ENCODE assay signal across 9 mouse cellular contexts in the genomic region with DNA sequence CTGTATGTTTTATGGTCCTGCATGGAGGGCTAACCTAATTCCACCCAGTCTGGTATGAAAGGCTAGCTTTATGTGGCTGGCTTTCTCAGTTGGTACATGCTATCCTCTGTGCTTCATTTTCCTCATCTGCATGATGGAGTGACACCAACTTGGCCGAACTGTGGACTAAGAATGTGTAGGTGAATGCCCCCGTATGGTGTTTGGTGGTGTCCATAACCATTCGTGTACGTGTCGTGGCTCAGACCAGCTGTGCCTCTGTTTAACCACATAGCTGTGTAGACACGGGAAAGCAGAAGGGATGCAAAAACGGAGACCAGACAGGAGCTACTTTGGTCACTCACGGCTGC. TPM values are rescaled to one million over a fixed set of nuclear protein-coding genes. Genes with fewer than 3 reads are reported as not detected.
DNase-seq lines count a peak whose midpoint lies in the region; ATAC-seq and TF ChIP-seq lines count a peak whose summit lies in the region.
"Not testable (repeated sequence)": the region's sequence is repeated elsewhere in the genome, so short reads cannot be mapped to it uniquely, and the experiment has no call there.
"Had no signal": no experiment of that assay in that cellular context is flagged by ENCODE, and none has a peak within 500 bp of the region (broad histone marks: within the 10 kb centered on the region; RNA-seq: fewer than 3 reads in every experiment).

No protein-coding gene starts in this region.

- H3K4me3 ChIP-seq in E14TG2a.4 (replicated peaks; ENCODE audit: low read length) = peak overlapping the region; percentile 77; the same call in 1 of the 2 replicates
- H3K4me3 ChIP-seq in embryonic facial prominence, embryonic 15.5 days (replicated peaks) = peak overlapping the region; percentile 58
- H3K4me3 ChIP-seq in gastrocnemius, adult 2 months = peak overlapping the region; percentile 76
- H3K4me3 ChIP-seq in hindbrain, embryonic 14.5 days (replicated peaks; ENCODE audit: low read length) = peak overlapping the region; percentile 51
- peak overlapping the region; percentile 83 for H3K4me3 ChIP-seq in layer of hippocampus, adult 2 months
- peak overlapping the region; percentile 67 for H3K4me3 ChIP-seq in liver, embryonic 15.5 days (replicated peaks)
- H3K4me3 ChIP-seq in midbrain, embryonic 13.5 days (replicated peaks) = peak overlapping the region; percentile 54
- peak overlapping the region; percentile 64 for H3K4me3 ChIP-seq in small intestine, adult 2 months (ENCODE audit: low read depth, low read length)

- not testable (repeated sequence) for H3K9ac ChIP-seq in embryonic facial prominence, embryonic 15.5 days; liver, embryonic 15.5 days
- peak overlapping the region; percentile 68; the same call in 1 of the 2 replicates for H3K9ac ChIP-seq in hindbrain, embryonic 14.5 days
- H3K9ac ChIP-seq in midbrain, embryonic 13.5 days (replicated peaks) = peak overlapping the region; percentile 67; the same call in 1 of the 2 replicates

- TF ChIP-seq POLR2A in small intestine, adult 2 months (IDR thresholded peaks at IDR 0.05; ENCODE audit: low read depth, low read length) = not testable (repeated sequence)

- H3K36me3 ChIP-seq in E14TG2a.4 (ENCODE audit: insufficient read depth, low read length); embryonic facial prominence, embryonic 15.5 days; hindbrain, embryonic 14.5 days (replicated peaks; ENCODE audit: control insufficient read depth, insufficient read depth); liver, embryonic 15.5 days (replicated peaks); midbrain, embryonic 13.5 days; small intestine, adult 2 months (ENCODE audit: control insufficient read depth, insufficient read depth, low read length): not testable (repeated sequence)

- not testable (repeated sequence) for TF ChIP-seq CTCF in E14TG2a.4 (conservative IDR thresholded peaks at IDR 0.05; ENCODE audit: low read length); gastrocnemius, adult 2 months (IDR thresholded peaks at IDR 0.05); layer of hippocampus, adult 2 months (conservative IDR thresholded peaks at IDR 0.05); small intestine, adult 2 months (IDR thresholded peaks at IDR 0.05; ENCODE audit: extremely low read depth, insufficient read length, insufficient replicate concordance, low read depth, low read length)

- intact Hi-C loops in gastrocnemius, adult 2 months (cut with DNase I) = not testable (repeated sequence)

- H3K27ac ChIP-seq in embryonic facial prominence, embryonic 15.5 days (replicated peaks); gastrocnemius, adult 2 months; hindbrain, embryonic 14.5 days; layer of hippocampus, adult 2 months; liver, embryonic 15.5 days (replicated peaks); small intestine, adult 2 months (ENCODE audit: insufficient read depth, low read depth, low read length): not testable (repeated sequence)
- 0 out of 2 replicates have a peak overlapping the region, but pooled peaks have one; percentile 83 for H3K27ac ChIP-seq in midbrain, embryonic 13.5 days

- H3K9me3 ChIP-seq in E14TG2a.4 (ENCODE audit: low read length); embryonic facial prominence, embryonic 15.5 days (replicated peaks); hindbrain, embryonic 14.5 days (ENCODE audit: control insufficient read depth, low read length); liver, embryonic 15.5 days (replicated peaks); midbrain, embryonic 13.5 days: not testable (repeated sequence)

- WGBS in embryonic facial prominence, embryonic 15.5 days = no CpG with 5 or more reads among the region's 8 CpGs
- WGBS in hindbrain, embryonic 14.5 days = no CpG with 5 or more reads among the region's 8 CpGs
- no CpG with 5 or more reads among the region's 8 CpGs for WGBS in liver, embryonic 15.5 days (ENCODE audit: insufficient replicate concordance)
- WGBS in midbrain, embryonic 13.5 days = no CpG with 5 or more reads among the region's 8 CpGs
- WGBS in small intestine, adult 2 months = 0% methylated on average over 1 of the region's 8 CpGs

- not testable (repeated sequence) for DNase-seq in gastrocnemius, adult 2 months; hindbrain, embryonic 14.5 days (ENCODE audit: low spot score); layer of hippocampus, adult 2 months (ENCODE audit: low spot score in 2 of 2)

- H3K4me1 ChIP-seq in E14TG2a.4 (replicated peaks; ENCODE audit: low read depth, low read length); embryonic facial prominence, embryonic 15.5 days; hindbrain, embryonic 14.5 days (replicated peaks; ENCODE audit: control insufficient read depth, insufficient read depth, low read length); midbrain, embryonic 13.5 days (replicated peaks); small intestine, adult 2 months (ENCODE audit: control insufficient read depth, insufficient read depth, insufficient read length, low read length): not testable (repeated sequence)
- H3K4me1 ChIP-seq in liver, embryonic 15.5 days (replicated peaks) = peaks cover 11% of the 10 kb centered on the region

- H3K4me2 ChIP-seq in embryonic facial prominence, embryonic 15.5 days (replicated peaks) = peak overlapping the region; percentile 59
- H3K4me2 ChIP-seq in hindbrain, embryonic 14.5 days (replicated peaks) = peak overlapping the region; percentile 72
- H3K4me2 ChIP-seq in liver, embryonic 15.5 days = peak overlapping the region; percentile 89
- H3K4me2 ChIP-seq in midbrain, embryonic 13.5 days (replicated peaks) = peak overlapping the region; percentile 64

- ATAC-seq in embryonic facial prominence, embryonic 15.5 days (ENCODE audit: insufficient number of reproducible peaks, low FRiP score, low TSS enrichment, low read depth); liver, embryonic 15.5 days (ENCODE audit: insufficient read depth); midbrain, embryonic 13.5 days: not testable (repeated sequence)
- peak; percentile 53 for ATAC-seq in hindbrain, embryonic 14.5 days (ENCODE audit: low FRiP score)

- H3K27me3 ChIP-seq in E14TG2a.4 (ENCODE audit: insufficient read depth, low read length); embryonic facial prominence, embryonic 15.5 days; hindbrain, embryonic 14.5 days (ENCODE audit: control insufficient read depth, insufficient read depth, low read length); liver, embryonic 15.5 days; midbrain, embryonic 13.5 days; small intestine, adult 2 months (ENCODE audit: control insufficient read depth, insufficient read depth, low read length): not testable (repeated sequence)

RNA-seq across cellular contexts. Expression of gene Rsph3b, which starts 0.9 kb away (rescaled TPM):
- 49.2 and 52.4 TPM in 2 replicates for polyA plus RNA-seq in embryonic facial prominence, embryonic 15.5 days (2015; fragmentation: Nextera tagmentation; extraction: Ambion mirVana)
- 10 to 100 TPM; 20.3 to 26.5 TPM for total RNA-seq in gastrocnemius, adult 2 months (2021)
- 57.9 and 61.9 TPM in 2 replicates for polyA plus RNA-seq in hindbrain, embryonic 14.5 days (2014; fragmentation: Nextera tagmentation; extraction: Ambion mirVana)
- total RNA-seq in layer of hippocampus, adult 2 months (2021) = 10 to 100 TPM; 28.8 to 30.5 TPM
- polyA plus RNA-seq in liver, embryonic 15.5 days (2015; fragmentation: Nextera tagmentation; extraction: Ambion mirVana) = 11.6 and 13.4 TPM in 2 replicates
- 49.4 and 53.0 TPM in 2 replicates for polyA plus RNA-seq in midbrain, embryonic 13.5 days (2015; fragmentation: Nextera tagmentation; extraction: Ambion mirVana)
- 17.8 and 33.4 TPM in 2 replicates for polyA plus RNA-seq in small intestine, adult 2 months (2012; rRNA removed)

RNA-seq across cellular contexts. Expression of gene Tagap1, which starts 13.3 kb away (rescaled TPM):
- 46.1 and 49.0 TPM in 2 replicates for polyA plus RNA-seq in embryonic facial prominence, embryonic 15.5 days (2015; fragmentation: Nextera tagmentation; extraction: Ambion mirVana)
- total RNA-seq in gastrocnemius, adult 2 months (2021) = 10 to 100 TPM; 11.7 to 16.2 TPM
- 62.9 and 68.8 TPM in 2 replicates for polyA plus RNA-seq in hindbrain, embryonic 14.5 days (2014; fragmentation: Nextera tagmentation; extraction: Ambion mirVana)
- total RNA-seq in layer of hippocampus, adult 2 months (2021) = 10 to 100 TPM; 25.0 to 27.1 TPM
- 13.1 and 13.5 TPM in 2 replicates for polyA plus RNA-seq in liver, embryonic 15.5 days (2015; fragmentation: Nextera tagmentation; extraction: Ambion mirVana)
- polyA plus RNA-seq in midbrain, embryonic 13.5 days (2015; fragmentation: Nextera tagmentation; extraction: Ambion mirVana) = 48.6 and 52.2 TPM in 2 replicates
- polyA plus RNA-seq in small intestine, adult 2 months (2012; rRNA removed) = 4.0 and 5.4 TPM in 2 replicates

RNA-seq across cellular contexts. Expression of gene Rnaset2b, which starts 22.8 kb away (rescaled TPM):
- polyA plus RNA-seq in embryonic facial prominence, embryonic 15.5 days (2015; fragmentation: Nextera tagmentation; extraction: Ambion mirVana) = 219 TPM in 2 replicates
- 100 to 1,000 TPM; 100 to 123 TPM for total RNA-seq in gastrocnemius, adult 2 months (2021)
- polyA plus RNA-seq in hindbrain, embryonic 14.5 days (2014; fragmentation: Nextera tagmentation; extraction: Ambion mirVana) = 96.7 and 129 TPM in 2 replicates
- total RNA-seq in layer of hippocampus, adult 2 months (2021) = 10 to 100 TPM; 35.4 to 39.5 TPM
- polyA plus RNA-seq in liver, embryonic 15.5 days (2015; fragmentation: Nextera tagmentation; extraction: Ambion mirVana) = 131 and 133 TPM in 2 replicates
- 77.9 and 87.0 TPM in 2 replicates for polyA plus RNA-seq in midbrain, embryonic 13.5 days (2015; fragmentation: Nextera tagmentation; extraction: Ambion mirVana)
- 55.4 and 58.7 TPM in 2 replicates for polyA plus RNA-seq in small intestine, adult 2 months (2012; rRNA removed)

RNA-seq across cellular contexts. Expression of gene Gm49721, which starts 31.1 kb away (rescaled TPM):
- 0.25 TPM in 1 of 2 replicates, not detected in the other for polyA plus RNA-seq in embryonic facial prominence, embryonic 15.5 days (2015; fragmentation: Nextera tagmentation; extraction: Ambion mirVana)
- total RNA-seq in gastrocnemius, adult 2 months (2021) = under 1 TPM in 1 of 2 experiments, not detected in 1; 0.59 TPM
- polyA plus RNA-seq in hindbrain, embryonic 14.5 days (2014; fragmentation: Nextera tagmentation; extraction: Ambion mirVana) = 0.25 and 0.56 TPM in 2 replicates
- 1 to 10 TPM in 1 of 2 experiments, under 1 TPM in 1; 0.25 to 1.0 TPM for total RNA-seq in layer of hippocampus, adult 2 months (2021)
- polyA plus RNA-seq in liver, embryonic 15.5 days (2015; fragmentation: Nextera tagmentation; extraction: Ambion mirVana) = 0.07 TPM in 1 of 2 replicates, not detected in the other
- 0.17 and 0.35 TPM in 2 replicates for polyA plus RNA-seq in midbrain, embryonic 13.5 days (2015; fragmentation: Nextera tagmentation; extraction: Ambion mirVana)
- 0.63 TPM in 1 of 2 replicates, not detected in the other for polyA plus RNA-seq in small intestine, adult 2 months (2012; rRNA removed)
- total RNA-seq: hematopoietic stem cell, adult 5-6 weeks had no signal
